Mouse (Mus musculus): Measurements from ENCODE around the gene Tsc1.

DNA sequence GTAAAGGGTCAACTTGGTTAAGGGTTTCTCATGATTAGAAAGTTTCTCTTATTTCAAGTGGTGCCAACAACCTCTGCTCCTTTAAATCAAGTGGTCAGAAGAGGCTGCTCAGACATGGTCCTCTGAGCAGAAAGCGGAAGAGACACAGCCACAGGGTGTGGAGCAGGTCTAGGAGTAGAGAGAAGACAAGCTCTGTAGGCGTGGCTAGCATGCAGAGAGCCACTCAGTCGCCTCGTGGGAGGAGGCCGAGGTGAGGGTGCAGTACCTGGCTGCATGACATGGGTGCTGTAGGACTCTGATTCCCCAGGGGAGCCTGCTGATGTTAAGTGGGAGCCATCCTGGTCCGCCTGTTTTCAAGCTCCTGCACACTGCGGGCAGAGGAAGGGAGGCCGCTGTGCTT, 15.2 kb downstream of the Tsc1 start:
- no peak for TF ChIP-seq CTCF (IDR thresholded peaks at IDR 0.05; ENCODE audit: low read depth)
- TF ChIP-seq EP300 (IDR thresholded peaks at IDR 0.05; ENCODE audit: low read depth): no peak

Data from liver, postnatal 0 days (tissue).